Mouse (Mus musculus) ES-E14 (cell line): ENCODE data around the gene Chn1. TPM values are rescaled to one million over a fixed set of nuclear protein-coding genes. Genes with fewer than 3 reads are reported as not detected.

Experiments
- DNase-seq: peaks from one replicate; pipeline ENCODE4 v3.0.0-alpha.2; 2013; ENCODE audit warnings: low read depth, low spot score
- H3K27ac ChIP-seq: 2 replicates; pipeline ENCODE4 v1.5.1; 2012; ENCODE audit warnings: low read depth, mild to moderate bottlenecking, low read length, moderate library complexity, mixed read lengths; ENCODE audit not compliant: poor library complexity, insufficient read depth, severe bottlenecking
- H3K36me3 ChIP-seq: 2 replicates; pipeline ENCODE4 v1.6.1; 2012; ENCODE audit warnings: mild to moderate bottlenecking, low read length, moderate library complexity, mixed read lengths; ENCODE audit not compliant: control insufficient read depth, poor library complexity, insufficient read depth, severe bottlenecking
- H3K4me1 ChIP-seq, 2 experiments: fragments of 150-350 bp in 1 of 2; sonication (generic) in 1 of 2; 2 replicates each; pipeline ENCODE4 v1.6.1; 2012; ENCODE audit warnings: low read length in 2 of 2, mild to moderate bottlenecking in 1 of 2, mixed read lengths in 1 of 2; ENCODE audit not compliant: control insufficient read depth in 2 of 2, insufficient read depth in 2 of 2, poor library complexity in 1 of 2
- H3K4me3 ChIP-seq, 2 experiments: fragments of 150-350 bp in 1 of 2; sonication (generic) in 1 of 2; 2 replicates each; pipeline ENCODE4 v1.5.1; 2012; ENCODE audit warnings: low read length in 2 of 2, low read depth in 1 of 2, mild to moderate bottlenecking in 1 of 2, mixed read lengths in 1 of 2; ENCODE audit not compliant: insufficient read depth in 1 of 2, poor library complexity in 1 of 2, severe bottlenecking in 1 of 2
- H3K9ac ChIP-seq: 2 replicates; pipeline ENCODE4 v1.6.1; 2012; ENCODE audit warnings: low read depth, mild to moderate bottlenecking, low read length, mixed read lengths; ENCODE audit not compliant: poor library complexity, insufficient read depth, severe bottlenecking
- H3K9me3 ChIP-seq: fragments of 150-350 bp; sonication (generic); 2 replicates; pipeline ENCODE4 v1.6.1; 2012; ENCODE audit warnings: low read depth, mild to moderate bottlenecking, low read length; ENCODE audit not compliant: control insufficient read depth, insufficient read depth
- CHD2 ChIP-seq: IDR thresholded peaks from 2 replicates; pipeline ENCODE4 v1.6.1; 2014; ENCODE audit warnings: mild to moderate bottlenecking, low read depth, low read length, inconsistent platforms
- HCFC1 ChIP-seq: IDR thresholded peaks from 2 replicates; pipeline ENCODE4 v1.6.1; 2012; ENCODE audit warnings: low read length, inconsistent platforms, borderline replicate concordance; ENCODE audit not compliant: insufficient read depth
- MAFK ChIP-seq: IDR thresholded peaks from 2 replicates; pipeline ENCODE4 v1.6.1; 2014; ENCODE audit warnings: mild to moderate bottlenecking, low read depth, low read length, inconsistent platforms; ENCODE audit not compliant: insufficient read depth
- ZC3H11A ChIP-seq: IDR thresholded peaks from 2 replicates; pipeline ENCODE4 v1.6.1; 2012; ENCODE audit warnings: low read depth, mild to moderate bottlenecking, inconsistent platforms, low read length, borderline replicate concordance
- ZNF384 ChIP-seq: IDR thresholded peaks from 2 replicates; pipeline ENCODE4 v1.6.1; 2012; ENCODE audit warnings: low read depth, low read length, inconsistent platforms
- in situ Hi-C, 2 experiments: fragments of 600-800 bp; cut with MboI; formaldehyde crosslinking; loops; one replicate each; pipeline ENCODE4 v1.15.1; 2025; ENCODE audit warnings: low sequenced_read_pairs in 2 of 2, inconsistent platforms in 1 of 2; ENCODE audit not compliant: unreplicated experiment in 2 of 2
- total RNA-seq: library from RNA; depleted of rRNA; stranded (reverse); fragments of 300-350 nt; gene quantifications from 2 replicates; pipeline ENCODE4 v1.2.3, GENCODE M21; 2012

Chn1 gene
- total RNA-seq, 1 experiment = 21.6 TPM

GRCm38 (mm10) chr2:73636387-73636786, 138.8 kb downstream of the Chn1 start:
- no peak for DNase-seq
- TF ChIP-seq MAFK = no peak
- TF ChIP-seq CHD2 = no peak
- TF ChIP-seq ZNF384 = no peak
- TF ChIP-seq ZC3H11A = no peak
- TF ChIP-seq HCFC1 = no peak
- H3K9me3 ChIP-seq = no peaks in the 10 kb centered on the region
- no peak overlapping the region for H3K27ac ChIP-seq
- no peaks in the 10 kb centered on the region for H3K4me1 ChIP-seq
- no peak overlapping the region for H3K4me3 ChIP-seq
- no peaks in the 10 kb centered on the region; the same call in 1 of the 2 replicates for H3K36me3 ChIP-seq
- H3K9ac ChIP-seq = no peak overlapping the region
- in situ Hi-C loops = no loop called here

- no peak overlapping the region for H3K27ac ChIP-seq
- in situ Hi-C loops = no loop called here
- no peak for DNase-seq
Observed at GRCm38 (mm10) chr2:73631816-73632215, 143.3 kb downstream of the Chn1 start.

DNA sequence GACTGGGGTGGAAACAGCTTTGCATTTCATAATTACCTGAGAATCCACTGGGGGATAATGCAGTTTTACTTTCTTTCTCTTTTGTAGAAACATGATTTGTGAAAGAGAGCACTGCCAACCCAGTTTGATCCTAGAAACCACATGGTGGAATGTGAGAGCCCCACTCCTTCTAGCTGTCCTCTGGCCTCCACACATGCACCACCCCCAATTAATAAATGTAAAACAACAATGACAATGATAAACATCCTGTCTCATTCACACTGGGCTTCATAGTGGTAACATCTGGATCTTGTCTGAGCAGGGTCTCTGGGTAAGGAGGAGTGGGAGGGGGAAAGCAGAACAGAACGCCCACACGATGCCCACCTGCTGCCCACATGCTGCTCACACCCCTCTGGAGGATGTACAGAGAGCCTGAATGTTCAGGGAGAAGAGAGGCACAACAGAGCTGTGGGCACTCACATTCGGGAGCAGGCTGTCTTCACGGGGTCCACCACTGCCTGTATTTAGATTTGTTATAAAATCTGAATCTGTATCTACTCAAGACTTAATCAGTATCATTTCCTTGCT, 156.6 kb downstream of the Chn1 start:
- no peaks in the 10 kb centered on the region for H3K9me3 ChIP-seq
- in situ Hi-C loops = no loop called here
- no peaks in the 10 kb centered on the region for H3K4me1 ChIP-seq
- no peaks in the 10 kb centered on the region; the same call in 1 of the 2 replicates for H3K36me3 ChIP-seq
- no peak overlapping the region for H3K9ac ChIP-seq
- no peak overlapping the region for H3K4me3 ChIP-seq
- H3K27ac ChIP-seq = no peak overlapping the region
- no peak for DNase-seq
- TF ChIP-seq ZNF384 (no peak), HCFC1 (no peak), ZC3H11A (no peak), MAFK (no peak), CHD2 (no peak)

More at GRCm38 (mm10) chr2:73631816-73632215, 143.3 kb downstream of the Chn1 start:
- H3K9me3 ChIP-seq = no peaks in the 10 kb centered on the region
- H3K4me3 ChIP-seq = no peak overlapping the region
- TF ChIP-seq ZC3H11A (no peak), CHD2 (no peak), MAFK (no peak), HCFC1 (no peak), ZNF384 (no peak)
- H3K4me1 ChIP-seq = no peaks in the 10 kb centered on the region
- H3K36me3 ChIP-seq = no peaks in the 10 kb centered on the region; the same call in 1 of the 2 replicates
- H3K9ac ChIP-seq = no peak overlapping the region

DNA sequence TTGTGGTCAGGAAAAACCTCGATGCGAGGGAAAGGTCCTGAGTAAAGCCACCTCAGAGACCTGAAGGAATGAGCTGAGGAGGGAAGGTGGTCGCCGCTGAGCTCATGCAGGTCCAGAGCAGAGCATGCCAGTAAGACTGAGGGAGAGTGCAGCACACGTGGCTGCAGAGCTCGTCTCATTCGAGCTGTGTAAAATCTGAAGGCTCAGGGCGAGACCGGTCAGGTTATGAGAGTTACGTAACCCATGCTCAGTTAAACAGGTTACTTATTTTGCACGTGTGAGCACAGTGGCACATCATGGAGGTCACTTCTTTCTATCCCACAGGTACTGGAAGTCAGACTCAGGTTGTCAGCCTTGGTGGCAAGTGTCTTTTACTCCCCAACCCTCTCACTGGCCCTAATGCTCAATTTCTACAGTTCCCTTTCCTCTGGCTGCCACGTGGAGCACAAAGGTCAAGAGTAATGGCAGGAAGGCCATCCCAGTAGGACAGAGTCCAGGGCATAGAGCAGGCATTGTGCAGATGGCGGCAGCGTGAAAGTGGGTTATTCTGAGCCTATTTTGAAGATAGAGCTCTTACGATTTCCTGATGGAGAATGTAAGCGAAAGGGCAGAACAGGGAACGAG, 158.6 kb downstream of the Chn1 start:
- no peak overlapping the region for H3K4me3 ChIP-seq
- in situ Hi-C loops = no loop called here
- TF ChIP-seq CHD2 (no peak), HCFC1 (no peak)
- no peak overlapping the region; the same call in 1 of the 2 replicates for H3K9ac ChIP-seq
- DNase-seq = no peak
- no peak overlapping the region for H3K27ac ChIP-seq
- peaks cover 3% of the 10 kb centered on the region; the same call in 1 of the 2 replicates for H3K36me3 ChIP-seq
- H3K9me3 ChIP-seq = no peaks in the 10 kb centered on the region
- no peaks in the 10 kb centered on the region for H3K4me1 ChIP-seq
